25 mouse cellular contexts compared by ENCODE assay signal in genomic region chr12:11273185-11273584, GRCm38 (mm10).
"Had no signal": no experiment of that assay in that cellular context is flagged by ENCODE, and none has a peak within 500 bp of the region (broad histone marks: within the 10 kb centered on the region; RNA-seq: fewer than 3 reads in every experiment).

No protein-coding gene starts in this region.

- H3K4me3 ChIP-seq: heart, embryonic 10.5 days; heart, embryonic 12.5 days; hindbrain, embryonic 10.5 days; hindbrain, embryonic 12.5 days; intestine, embryonic 15.5 days; limb, embryonic 13.5 days; limb, embryonic 15.5 days; liver, embryonic 12.5 days had no signal

- DNase-seq: gastrocnemius, postnatal 14 days; gastrocnemius, postnatal 36 days; heart, adult 18-20 months; heart, postnatal 10 days; heart, postnatal 4 days; kidney, adult 18-20 months; kidney, adult 8-10 months; kidney, postnatal 10 days; kidney, postnatal 36 days; layer of hippocampus, adult 9-11 months; layer of hippocampus, postnatal 36 days; left cerebral cortex, postnatal 4 days had no signal

- H3K27me3 ChIP-seq: heart, embryonic 12.5 days; hindbrain, embryonic 12.5 days; intestine, embryonic 15.5 days; limb, embryonic 13.5 days; limb, embryonic 15.5 days; liver, embryonic 12.5 days had no signal

- H3K9ac ChIP-seq: heart, embryonic 12.5 days; hindbrain, embryonic 12.5 days; hindbrain, embryonic 14.5 days; intestine, embryonic 15.5 days; limb, embryonic 13.5 days; limb, embryonic 15.5 days; liver, embryonic 12.5 days; liver, embryonic 14.5 days had no signal

- H3K9me3 ChIP-seq: heart, embryonic 10.5 days; heart, embryonic 12.5 days; hindbrain, embryonic 10.5 days; hindbrain, embryonic 12.5 days; intestine, embryonic 15.5 days; limb, embryonic 13.5 days; limb, embryonic 15.5 days; liver, embryonic 12.5 days had no signal

- ATAC-seq: hindbrain, embryonic 16.5 days; inflammation-experienced regulatory T-cells, adult 6 months; intestine, embryonic 15.5 days; intestine, postnatal 0 days; liver, embryonic 12.5 days had no signal

- H3K27ac ChIP-seq: heart, embryonic 10.5 days; hindbrain, embryonic 10.5 days; hindbrain, embryonic 12.5 days; hindbrain, embryonic 14.5 days; intestine, embryonic 15.5 days; limb, embryonic 13.5 days; limb, embryonic 15.5 days; liver, embryonic 12.5 days; liver, embryonic 14.5 days had no signal

- H3K4me2 ChIP-seq: heart, embryonic 12.5 days; hindbrain, embryonic 12.5 days; hindbrain, embryonic 14.5 days; intestine, embryonic 15.5 days; limb, embryonic 13.5 days; limb, embryonic 15.5 days; liver, embryonic 12.5 days had no signal
